17 mouse cellular contexts compared by ENCODE assay signal in the genomic region with DNA sequence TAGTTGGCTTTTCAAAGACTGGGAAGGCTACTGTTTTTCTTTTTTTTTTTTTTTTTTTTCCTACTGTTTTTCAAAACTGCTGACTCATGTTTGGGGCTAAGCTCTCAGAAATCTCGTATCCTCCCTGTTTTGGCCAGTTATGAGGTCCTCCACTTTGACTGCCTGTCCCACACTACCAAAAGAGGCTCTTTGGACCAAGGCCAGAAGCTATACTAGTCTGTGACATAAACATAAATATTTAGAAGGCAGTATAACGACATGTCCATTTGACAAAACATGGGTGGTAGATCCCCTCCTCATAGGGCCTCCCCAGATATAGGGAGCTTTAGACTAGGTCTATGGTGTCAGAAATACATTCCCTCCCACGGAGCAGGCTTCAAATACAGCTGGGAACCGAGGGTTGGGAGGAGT. TPM values are rescaled to one million over a fixed set of nuclear protein-coding genes. Genes with fewer than 3 reads are reported as not detected.
DNase-seq lines count a peak whose midpoint lies in the region; ATAC-seq and TF ChIP-seq lines count a peak whose summit lies in the region.
"Had no signal": no experiment of that assay in that cellular context is flagged by ENCODE, and none has a peak within 500 bp of the region (broad histone marks: within the 10 kb centered on the region; RNA-seq: fewer than 3 reads in every experiment).

No protein-coding gene starts in this region.

- no peaks in the 10 kb centered on the region for H3K9me3 ChIP-seq in kidney, postnatal 0 days (replicated peaks; ENCODE audit: low read length)
- no peaks in the 10 kb centered on the region for H3K9me3 ChIP-seq in intestine, postnatal 0 days (ENCODE audit: control insufficient read depth)
- H3K9me3 ChIP-seq: forebrain, embryonic 15.5 days; limb, embryonic 15.5 days; midbrain, embryonic 10.5 days had no signal

- peak; percentile 87 for DNase-seq in kidney, postnatal 0 days (ENCODE audit: low spot score)
- DNase-seq in kidney, postnatal 14 days, result no peak
- DNase-seq in 416B (ENCODE audit: low read depth) (peak; percentile 41), NIH3T3 (ENCODE audit: low read depth) (peak; percentile 31)
- no peak for DNase-seq in frontal cortex, postnatal 10 days (ENCODE audit: low spot score in 2 of 2)
- no peak for DNase-seq in gastrocnemius, adult 8-10 months (ENCODE audit: low spot score in 2 of 2)
- DNase-seq in heart, postnatal 4 days, result no peak
- DNase-seq: adrenal gland, postnatal 10 days; cerebellum, adult 2 months; heart, postnatal 36 days; lung, adult 2 months had no signal

- H3K27ac ChIP-seq in kidney, postnatal 0 days, result no peak overlapping the region
- no peak overlapping the region for H3K27ac ChIP-seq in intestine, postnatal 0 days (ENCODE audit: low read depth, low read length)
- H3K27ac ChIP-seq: forebrain, embryonic 15.5 days; limb, embryonic 15.5 days; midbrain, embryonic 10.5 days had no signal

- no peaks in the 10 kb centered on the region for H3K27me3 ChIP-seq in kidney, postnatal 0 days (ENCODE audit: insufficient read depth, low read length)
- H3K27me3 ChIP-seq in intestine, postnatal 0 days (replicated peaks; ENCODE audit: control insufficient read depth, insufficient read depth, low read length), result no peaks in the 10 kb centered on the region
- H3K27me3 ChIP-seq: forebrain, embryonic 15.5 days; heart, embryonic 12.5 days; limb, embryonic 15.5 days had no signal

- H3K4me1 ChIP-seq in kidney, postnatal 0 days (replicated peaks; ENCODE audit: insufficient read depth, low read length), result no peaks in the 10 kb centered on the region; the same call in none of the 2 replicates
- no peaks in the 10 kb centered on the region for H3K4me1 ChIP-seq in intestine, postnatal 0 days (replicated peaks; ENCODE audit: control insufficient read depth, insufficient read depth, low read length)
- H3K4me1 ChIP-seq: forebrain, embryonic 15.5 days; limb, embryonic 15.5 days had no signal

- no peak; the same call in 1 of the 2 replicates for ATAC-seq in kidney, postnatal 0 days (replicated peaks; ENCODE audit: low FRiP score, low read depth)
- peak; percentile 25; the same call in 1 of the 2 replicates for ATAC-seq in intestine, postnatal 0 days
- ATAC-seq: forebrain, embryonic 15.5 days had no signal

- H3K4me3 ChIP-seq in kidney, postnatal 0 days (replicated peaks; ENCODE audit: low read depth, low read length), result no peak overlapping the region
- no peak overlapping the region for H3K4me3 ChIP-seq in intestine, postnatal 0 days (ENCODE audit: low read depth, low read length)
- H3K4me3 ChIP-seq: forebrain, embryonic 15.5 days; heart, embryonic 12.5 days; limb, embryonic 15.5 days; midbrain, embryonic 10.5 days had no signal

- no peaks in the 10 kb centered on the region for H3K36me3 ChIP-seq in kidney, postnatal 0 days (ENCODE audit: insufficient read depth, low read length)
- H3K36me3 ChIP-seq in intestine, postnatal 0 days (ENCODE audit: control insufficient read depth, insufficient read depth), result no peaks in the 10 kb centered on the region
- H3K36me3 ChIP-seq: forebrain, embryonic 15.5 days; G1E; heart, embryonic 12.5 days; limb, embryonic 15.5 days; midbrain, embryonic 10.5 days had no signal

- no peak overlapping the region for H3K9ac ChIP-seq in kidney, postnatal 0 days (ENCODE audit: low read depth, low read length)
- no peak overlapping the region for H3K9ac ChIP-seq in intestine, postnatal 0 days (ENCODE audit: low read depth, low read length)
- H3K9ac ChIP-seq: forebrain, embryonic 15.5 days; heart, embryonic 12.5 days; limb, embryonic 15.5 days had no signal

- H3K4me2 ChIP-seq in kidney, postnatal 0 days (ENCODE audit: low read length), result no peak overlapping the region
- H3K4me2 ChIP-seq in intestine, postnatal 0 days (replicated peaks; ENCODE audit: low read depth), result no peak overlapping the region
- H3K4me2 ChIP-seq: forebrain, embryonic 15.5 days; heart, embryonic 12.5 days; limb, embryonic 15.5 days had no signal

- no peak for TF ChIP-seq CTCF in kidney, postnatal 0 days (IDR thresholded peaks at IDR 0.05; ENCODE audit: low read depth)
- TF ChIP-seq CTCF in intestine, postnatal 0 days (IDR thresholded peaks at IDR 0.05; ENCODE audit: low read depth), result no peak

- 28% methylated on average over 4 of the region's 4 CpGs for WGBS in kidney, postnatal 0 days
- WGBS in intestine, postnatal 0 days, result 33% methylated on average over 4 of the region's 4 CpGs

RNA-seq across cellular contexts. Expression of gene Fbxo21, which starts 8.9 kb away (rescaled TPM):
- 51.6 and 54.4 TPM in 2 replicates for polyA plus RNA-seq in kidney, postnatal 0 days (2015; fragmentation: Nextera tagmentation; extraction: Ambion mirVana)
- 20.7 and 21.2 TPM in 2 replicates for polyA plus RNA-seq in intestine, postnatal 0 days (2015; fragmentation: Nextera tagmentation; extraction: Ambion mirVana)
- total RNA-seq in gastrocnemius, adult 8-10 months (2022), result 10 to 100 TPM; 11.5 to 13.2 (median 12.5) TPM
- total RNA-seq in heart, postnatal 4 days (2021), result 10 to 100 TPM; 59.3 to 62.4 TPM

RNA-seq across cellular contexts. Expression of gene Tesc, which starts 59.9 kb away (rescaled TPM):
- polyA plus RNA-seq in kidney, postnatal 0 days (2015; fragmentation: Nextera tagmentation; extraction: Ambion mirVana), result 28.3 and 29.4 TPM in 2 replicates
- polyA plus RNA-seq in intestine, postnatal 0 days (2015; fragmentation: Nextera tagmentation; extraction: Ambion mirVana), result 2.8 and 3.3 TPM in 2 replicates
- 1 to 10 TPM in 1 of 4 experiments, under 1 TPM in 2, not detected in 1; 0.41 to 1.3 (median 0.75) TPM for total RNA-seq in gastrocnemius, adult 8-10 months (2022)
- 10 to 100 TPM; 57.1 to 58.8 TPM for total RNA-seq in heart, postnatal 4 days (2021)
- total RNA-seq: G1E had no signal
- polyA plus RNA-seq: G1E had no signal

Comparison
In these comparisons a context has a peak if more than half of its experiments do, and no peak if none do; other contexts are left out.
1. DNase-seq: peak in kidney, postnatal 0 days (single experiment), 416B (single experiment) and NIH3T3 (single experiment); none in kidney, postnatal 14 days (single experiment), frontal cortex, postnatal 10 days (0 of 2), gastrocnemius, adult 8-10 months (0 of 2) and heart, postnatal 4 days (single experiment).
2. RNA of gene Fbxo21, which starts 8.9 kb away (total RNA-seq): 59.3 to 62.4 TPM in heart, postnatal 4 days; 11.5 to 13.2 TPM in gastrocnemius, adult 8-10 months; every median in the first group is over 4 times any median in the second.
3. RNA of gene Tesc, which starts 59.9 kb away (total RNA-seq): 57.1 to 58.8 TPM in heart, postnatal 4 days; 0.41 to 1.3 TPM in gastrocnemius, adult 8-10 months; every median in the first group is over 10 times any median in the second.